Mouse (Mus musculus): Measurements from ENCODE around the gene Cachd1.

Cachd1 gene

DNA sequence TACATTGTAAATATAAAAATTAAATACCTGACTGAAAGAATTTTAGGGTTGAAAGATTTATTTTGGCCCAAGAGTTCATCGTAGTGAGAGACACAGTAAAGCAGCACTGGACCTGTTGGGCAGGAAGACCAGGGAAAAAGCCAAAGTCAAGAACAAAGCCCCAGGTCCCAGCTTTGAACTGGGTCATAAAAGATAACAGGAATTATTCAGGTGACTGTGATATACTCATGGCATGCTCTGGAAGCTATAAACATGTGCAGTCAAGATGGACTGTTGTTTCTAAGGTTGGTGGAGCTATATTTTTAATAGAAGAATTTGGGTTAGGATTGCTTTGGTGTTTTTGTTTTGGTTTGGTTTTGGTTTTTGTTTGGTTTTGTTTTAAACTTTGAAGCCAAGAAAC is 148.7 kb downstream of the Cachd1 start:
- no peak for DNase-seq

DNA sequence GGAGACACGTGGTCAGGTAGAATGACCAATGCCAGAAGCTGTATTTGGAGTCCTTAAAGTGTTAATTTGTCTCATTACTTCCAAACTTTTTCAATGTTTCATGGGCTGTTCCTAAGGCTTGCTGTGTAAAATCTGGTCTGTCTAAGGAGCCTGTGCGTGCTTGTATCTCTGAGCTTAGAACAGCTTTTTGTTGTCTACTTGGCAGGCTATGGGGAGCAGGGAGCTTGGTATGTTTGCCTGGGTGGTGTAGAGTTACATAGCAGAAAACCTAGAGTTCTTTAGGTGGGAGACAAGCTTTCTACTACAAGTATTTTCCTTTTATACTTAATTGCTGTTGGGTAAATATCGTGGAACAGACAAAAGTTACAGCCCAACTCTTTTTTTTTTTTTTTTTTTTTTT is 150.1 kb downstream of the Cachd1 start:
- no peak for DNase-seq

DNA sequence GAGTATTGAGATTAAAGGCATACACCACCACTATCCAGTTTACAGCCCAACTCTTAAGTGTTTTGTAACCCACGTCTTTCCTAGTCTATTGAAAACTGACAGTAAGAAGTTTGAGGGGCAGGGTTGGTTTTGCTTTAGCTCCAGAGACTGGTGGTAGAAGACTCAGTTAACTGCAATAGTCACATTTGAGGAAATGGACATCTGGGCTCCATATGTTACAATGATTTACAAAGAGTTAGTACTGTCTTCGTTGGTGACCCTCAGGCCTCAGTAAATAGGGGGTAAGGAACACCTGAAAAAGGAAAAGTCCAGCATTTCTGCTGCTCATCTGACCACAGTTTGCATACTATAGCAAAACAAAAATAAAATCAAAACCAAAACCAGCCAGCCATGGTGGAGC is 150.6 kb downstream of the Cachd1 start:
- DNase-seq, result no peak

DNA sequence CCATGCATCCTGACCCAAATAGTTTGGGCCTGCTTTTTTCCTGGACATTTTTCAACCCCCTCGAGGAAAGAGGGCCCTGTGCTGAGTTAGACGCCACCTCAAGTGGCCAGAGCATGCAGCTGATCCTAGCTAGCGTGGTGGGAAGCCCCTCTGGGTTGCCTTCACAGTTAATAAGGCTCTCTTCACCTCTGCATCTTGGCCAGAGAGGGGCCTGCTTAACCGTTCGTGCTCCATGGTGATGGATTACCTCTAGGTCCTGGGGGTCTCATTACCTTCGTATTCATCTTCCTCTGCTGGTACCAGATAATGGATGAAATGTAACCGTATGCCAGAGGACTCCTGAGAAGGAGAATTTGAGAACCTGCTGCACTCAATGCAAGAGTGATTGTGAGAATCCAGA is 167.2 kb downstream of the Cachd1 start:
- DNase-seq, result no peak

DNA sequence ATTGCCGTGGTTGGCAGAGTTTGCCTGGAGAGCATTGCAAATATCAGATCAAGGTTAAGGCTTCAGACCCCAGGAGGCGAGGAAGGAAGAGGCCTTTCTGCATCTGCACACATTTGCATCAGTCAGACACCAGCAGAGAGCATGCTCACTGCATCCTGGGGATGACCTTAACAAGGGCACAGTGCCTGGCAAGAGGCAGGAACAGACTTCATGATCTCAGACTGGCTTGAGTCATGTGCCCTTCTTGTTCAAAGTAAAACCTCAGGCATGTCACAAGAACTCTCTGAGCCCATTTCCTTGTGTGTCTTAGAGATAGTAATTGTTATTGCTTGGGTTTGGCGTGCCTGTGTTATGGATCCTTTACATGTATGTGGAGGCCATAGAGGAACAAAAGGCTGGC is 167.8 kb downstream of the Cachd1 start:
- no peak for DNase-seq

DNA sequence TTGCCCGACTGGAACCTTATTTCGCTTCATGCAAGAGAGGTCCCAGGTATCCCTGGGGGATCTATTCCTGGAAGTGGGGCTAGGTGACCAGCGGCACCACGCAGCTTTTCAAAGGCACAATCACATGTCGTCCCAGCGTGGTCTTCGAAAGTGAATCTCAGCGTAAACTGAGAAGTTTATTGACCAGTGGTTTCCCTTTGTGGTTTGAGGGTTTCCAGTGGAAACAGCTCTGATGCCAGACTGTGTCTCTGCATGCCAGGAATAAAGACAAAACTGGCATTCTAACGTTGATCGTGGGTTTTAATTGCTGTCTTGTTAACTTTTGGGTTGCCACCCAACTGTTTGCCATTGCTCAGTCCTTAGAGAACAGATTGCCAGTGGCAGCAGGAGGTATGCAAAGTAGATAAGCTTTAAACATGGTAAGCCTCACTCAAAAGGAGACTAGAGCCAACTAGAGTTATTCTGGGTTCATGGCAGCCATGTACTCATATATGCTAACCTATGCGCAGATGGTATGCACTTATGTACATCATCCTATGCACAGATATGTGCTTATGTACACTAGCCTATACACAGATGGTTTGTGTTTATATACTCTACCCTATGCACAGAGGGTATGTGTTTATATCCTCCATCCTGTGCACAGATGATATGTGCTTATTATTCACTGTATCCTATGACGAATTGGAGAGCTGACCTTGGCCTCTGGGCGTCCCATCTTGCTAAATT is 168.9 kb downstream of the Cachd1 start:
- DNase-seq, result no peak

DNA sequence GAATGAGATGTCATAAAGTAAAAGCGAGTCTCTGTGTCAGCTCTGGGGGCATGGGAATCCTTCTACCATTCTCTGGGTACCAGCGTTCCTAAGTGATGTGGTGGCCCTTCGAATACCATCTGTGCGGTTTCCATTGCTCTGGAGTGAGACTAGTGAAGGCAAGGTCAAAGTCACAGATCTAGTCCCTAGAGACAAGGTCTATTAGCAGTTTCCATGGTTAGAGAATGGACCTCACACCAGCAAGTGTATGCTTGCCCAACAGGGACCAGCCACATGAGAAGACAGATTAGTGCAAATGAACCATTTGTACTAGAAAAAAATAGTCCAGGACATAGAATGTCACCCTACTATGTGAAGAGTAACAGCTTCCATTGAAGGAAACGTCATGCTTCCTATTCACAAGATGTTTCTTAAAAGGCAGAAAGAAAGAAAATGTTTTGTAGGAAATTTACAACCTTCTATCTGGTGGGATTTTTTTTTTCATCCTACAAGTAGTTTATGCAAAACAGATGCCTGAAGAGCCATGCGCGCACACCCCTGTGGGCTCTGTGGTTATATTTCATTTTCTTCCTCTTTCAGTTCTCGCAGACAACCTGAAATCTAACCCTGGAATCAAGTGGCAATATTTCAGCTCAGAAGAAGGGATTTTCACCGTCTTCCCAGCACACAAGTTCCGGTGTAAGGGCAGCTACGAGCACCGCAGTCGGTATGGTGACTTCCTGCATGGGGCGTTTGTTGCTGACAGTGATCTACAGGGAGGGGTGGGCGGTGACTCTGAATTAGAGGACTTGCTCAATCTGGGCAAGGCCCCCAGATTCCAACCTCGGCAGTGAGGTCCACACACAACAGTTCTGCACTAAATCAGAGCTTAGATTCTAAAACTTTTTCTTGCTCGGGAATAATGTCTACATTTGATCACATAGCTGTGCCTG is 172.3 kb downstream of the Cachd1 start:
- no peak for DNase-seq

DNA sequence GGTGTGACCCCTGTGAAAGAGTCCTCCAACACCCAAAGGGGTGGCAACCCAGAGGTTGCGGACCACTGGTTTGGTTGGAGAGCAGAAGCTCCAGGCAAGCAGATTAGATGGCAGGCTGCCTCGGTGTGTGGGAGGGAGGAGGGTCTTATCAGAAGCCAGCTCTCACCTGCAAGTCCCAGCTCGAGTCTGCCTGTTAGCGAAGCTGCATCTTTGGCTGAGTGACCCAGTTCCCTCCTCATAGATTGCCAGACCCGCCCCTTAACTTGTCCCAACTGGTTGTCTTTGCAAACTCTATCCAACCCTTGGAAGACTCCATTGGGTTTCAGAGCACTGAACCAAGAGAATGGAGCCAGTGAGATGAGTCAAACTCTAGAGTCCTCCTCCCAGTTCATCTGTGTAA is 173.8 kb downstream of the Cachd1 start:
- DNase-seq, result no peak

DNA sequence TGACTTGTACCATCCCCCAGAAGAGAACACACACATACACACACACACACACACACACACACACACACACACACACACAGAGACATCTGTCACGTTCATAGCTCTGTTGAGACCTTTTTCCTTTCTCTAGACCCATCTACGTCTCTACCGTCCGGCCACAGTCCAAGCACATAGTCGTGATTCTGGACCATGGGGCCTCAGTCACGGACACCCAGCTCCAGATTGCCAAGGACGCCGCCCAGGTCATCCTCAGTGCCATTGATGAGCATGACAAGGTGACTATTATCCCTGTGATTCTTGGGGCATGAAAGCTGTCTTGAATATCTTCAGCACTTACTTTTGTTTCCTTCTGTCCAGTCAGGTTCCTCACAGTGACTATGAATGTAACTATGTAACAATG is 175.4 kb downstream of the Cachd1 start:
- DNase-seq, result no peak

DNA sequence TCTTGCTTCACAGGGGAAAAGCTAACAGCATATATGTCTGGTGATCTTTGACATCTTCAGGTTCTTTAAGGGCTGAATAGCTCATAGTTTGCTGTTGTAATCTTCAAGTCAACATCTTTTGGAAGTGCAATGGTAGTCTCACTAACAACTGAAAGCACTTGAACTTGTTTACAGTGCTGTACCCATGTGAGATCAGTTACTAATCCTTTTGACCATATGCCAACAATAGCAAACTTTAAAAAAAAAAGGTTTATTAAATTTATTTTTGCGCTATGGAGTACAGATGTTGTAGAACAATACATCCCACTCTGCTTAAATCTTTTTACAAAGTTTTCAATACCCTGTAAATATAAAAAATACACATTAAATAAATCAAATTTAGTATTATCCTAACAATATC is 186.9 kb downstream of the Cachd1 start:
- no peak for DNase-seq

DNA sequence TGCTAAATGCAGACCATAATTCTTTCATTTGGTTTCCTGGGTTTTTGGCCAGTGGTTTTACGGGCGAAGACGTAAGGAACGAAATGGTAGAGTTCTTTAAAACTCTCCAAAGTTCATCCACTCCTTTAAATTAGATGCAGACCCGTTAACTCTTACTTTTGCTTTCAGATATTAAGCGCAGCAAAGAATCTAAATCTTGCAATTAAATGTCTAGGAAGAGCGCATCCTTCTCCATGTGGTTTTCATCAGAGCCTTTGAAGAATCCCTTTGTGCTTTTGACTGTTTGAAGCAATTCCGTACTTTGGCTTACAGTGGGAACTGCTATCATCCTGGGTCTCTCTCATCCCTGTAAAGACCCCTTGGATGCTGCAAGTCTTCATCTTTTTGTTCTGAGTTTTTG is 187.3 kb downstream of the Cachd1 start:
- DNase-seq, result no peak

DNA sequence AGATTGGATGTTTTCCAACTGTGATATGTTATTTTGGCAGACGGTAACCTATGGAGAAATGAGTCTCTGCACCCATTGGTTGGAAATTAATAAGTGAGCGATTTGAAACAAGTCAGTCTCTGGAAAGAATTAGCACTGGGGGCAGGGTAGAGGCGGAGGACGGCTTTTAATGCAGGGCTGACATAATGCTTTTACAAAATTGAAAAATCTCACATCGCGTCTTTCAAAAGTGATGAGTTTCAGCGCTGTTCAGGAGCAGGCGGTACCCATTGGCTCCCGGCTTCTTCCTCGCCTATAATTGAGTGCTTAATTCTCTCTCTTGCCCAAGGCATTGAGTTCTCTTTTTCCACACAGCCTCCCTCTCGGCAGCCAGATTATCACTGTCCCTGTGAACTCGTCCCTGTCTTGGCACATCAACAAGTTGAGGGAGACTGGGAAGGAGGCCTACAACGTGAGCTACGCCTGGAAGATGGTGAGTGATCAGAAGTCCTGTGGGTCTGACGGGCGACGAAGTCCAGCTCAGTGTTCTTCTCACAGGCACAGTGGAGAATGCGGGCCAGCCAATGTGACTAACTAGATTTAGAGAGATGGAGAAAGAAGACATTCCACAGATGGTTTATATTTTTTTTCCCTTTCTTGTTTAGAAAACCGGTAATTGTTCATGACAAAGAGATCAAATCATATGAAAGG is 191.4 kb downstream of the Cachd1 start:
- DNase-seq, result peak in 1 of 2 experiments; percentile 23

DNA sequence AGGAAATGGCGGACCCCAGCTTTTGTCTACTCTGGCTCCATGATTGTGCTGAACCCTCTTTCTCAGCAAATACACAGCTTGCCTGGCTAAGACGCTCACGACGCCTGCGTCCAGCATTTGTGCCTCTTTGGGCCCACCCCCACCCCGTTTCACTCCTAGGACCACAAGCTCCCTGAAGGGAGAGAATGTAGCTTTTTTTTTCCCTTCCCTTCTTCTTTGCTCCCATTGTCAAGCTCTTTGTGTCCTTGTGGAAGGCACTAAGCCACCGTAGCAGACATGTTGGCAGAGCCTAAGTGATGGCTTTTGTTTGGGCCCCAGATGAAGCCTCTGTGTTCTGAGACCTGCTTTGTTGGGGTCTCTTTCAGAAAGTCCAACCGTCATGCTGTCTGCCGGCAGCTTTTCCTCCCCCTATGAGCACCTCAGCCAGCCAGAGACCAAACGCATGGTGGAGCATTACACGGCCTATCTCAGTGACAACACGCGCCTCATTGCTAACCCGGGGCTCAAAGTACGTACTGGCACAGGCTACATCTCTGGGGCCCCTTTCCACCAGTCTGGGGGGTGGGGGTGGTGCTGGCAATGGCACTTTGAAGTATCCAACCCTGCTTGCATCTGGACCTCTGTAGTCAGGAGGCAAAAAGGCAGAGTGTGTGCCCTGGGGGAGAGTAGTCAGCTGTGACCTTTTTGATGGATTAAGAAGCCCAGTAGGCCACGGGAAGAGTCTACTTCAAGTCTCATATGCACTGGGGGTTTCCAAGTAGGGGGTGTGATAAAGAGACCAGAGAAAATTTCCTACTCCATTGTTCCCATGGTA is 197.4 kb downstream of the Cachd1 start:
- DNase-seq, result no peak

DNA sequence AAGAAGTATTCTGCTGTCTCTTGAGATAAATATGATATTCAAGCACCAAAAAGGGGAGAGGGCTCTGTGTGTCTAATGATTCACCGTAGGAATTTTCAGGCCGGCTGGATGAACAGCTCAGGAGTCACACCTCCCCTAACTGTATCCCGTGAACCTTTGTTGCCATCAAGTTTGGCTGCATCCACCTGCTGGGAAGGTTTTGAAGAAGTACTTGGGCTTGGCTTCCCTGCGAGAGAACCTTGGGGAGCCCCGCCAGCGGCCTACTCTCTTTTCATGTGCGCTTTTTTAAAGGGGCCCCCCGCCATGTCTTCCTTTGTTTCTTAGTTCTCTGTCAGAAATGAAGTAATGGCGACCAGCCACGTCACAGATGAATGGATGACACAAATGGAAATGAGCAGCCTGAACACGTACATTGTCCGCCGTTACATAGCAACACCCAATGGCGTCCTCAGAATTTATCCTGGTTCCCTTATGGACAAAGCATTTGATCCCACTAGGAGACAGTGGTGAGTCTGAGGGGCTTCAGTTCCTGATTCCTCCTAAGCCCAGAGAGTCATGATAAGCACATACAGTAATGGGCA is 198.1 kb downstream of the Cachd1 start:
- DNase-seq, result no peak

DNA sequence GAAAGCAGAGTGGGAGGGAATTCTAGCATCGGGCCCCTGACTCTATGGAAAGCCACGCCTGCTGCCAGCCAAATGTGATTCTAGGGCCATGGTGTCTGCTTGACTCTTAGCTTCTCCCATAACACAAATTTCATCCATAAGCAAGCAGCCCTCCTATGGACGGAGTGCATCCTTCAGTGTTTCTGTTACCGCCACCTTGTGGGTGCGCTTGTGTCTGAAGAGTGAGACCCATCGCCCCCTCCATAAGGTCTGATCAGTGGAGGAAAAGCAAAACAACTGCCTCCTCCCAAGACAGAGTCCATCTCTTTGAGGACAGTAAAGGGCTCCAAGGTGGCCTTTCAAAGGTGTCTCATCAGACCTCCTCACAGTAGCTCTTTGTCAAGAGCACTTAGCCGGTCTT is 201.0 kb downstream of the Cachd1 start:
- DNase-seq, result no peak

DNA sequence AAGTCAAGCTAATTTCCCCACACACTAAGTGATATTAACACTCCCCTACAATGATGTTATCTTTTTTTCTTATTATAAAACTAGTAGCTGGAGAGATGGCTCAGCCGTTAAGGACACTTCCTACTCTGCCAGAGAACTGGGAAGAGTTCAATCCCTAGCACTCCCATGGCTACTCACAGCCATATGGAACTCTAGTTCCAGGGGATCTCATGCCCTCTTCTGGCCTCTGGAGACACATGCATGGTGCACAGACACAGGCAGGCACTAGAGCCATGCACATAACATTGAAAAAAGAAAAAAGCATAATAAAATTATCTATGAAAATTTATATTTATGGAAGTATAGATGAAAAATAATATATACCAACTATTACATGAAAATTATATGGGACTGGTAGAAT is 210.7 kb downstream of the Cachd1 start:
- DNase-seq, result no peak

DNA sequence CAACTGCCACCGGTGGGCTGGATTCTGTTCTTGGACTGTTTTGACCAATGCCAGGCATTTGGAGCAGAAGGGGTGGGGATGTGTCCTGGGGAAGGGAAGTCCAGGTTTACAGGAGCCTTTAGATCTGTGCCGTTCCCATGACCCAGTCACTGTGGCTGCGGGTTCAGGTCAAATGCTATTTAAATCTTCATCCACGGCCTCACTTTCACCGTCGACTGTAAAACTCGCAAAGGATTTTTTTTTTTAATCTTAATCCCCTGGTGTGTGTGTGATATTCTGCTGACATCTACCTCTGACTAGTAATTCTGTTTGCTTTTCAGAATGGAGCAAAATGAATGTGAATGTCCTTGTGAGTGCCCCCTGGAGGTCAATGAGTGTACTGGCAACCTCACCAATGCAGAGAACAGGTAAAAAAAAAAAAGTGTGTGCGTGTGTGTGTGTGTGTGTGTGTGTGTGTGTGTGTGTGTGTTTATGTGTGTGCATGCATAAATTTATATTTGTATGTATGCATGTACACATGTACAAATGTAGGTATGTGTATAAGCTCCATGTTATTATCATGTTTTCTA is 211.8 kb downstream of the Cachd1 start:
- DNase-seq, result peak; percentile 56 to 62

DNA sequence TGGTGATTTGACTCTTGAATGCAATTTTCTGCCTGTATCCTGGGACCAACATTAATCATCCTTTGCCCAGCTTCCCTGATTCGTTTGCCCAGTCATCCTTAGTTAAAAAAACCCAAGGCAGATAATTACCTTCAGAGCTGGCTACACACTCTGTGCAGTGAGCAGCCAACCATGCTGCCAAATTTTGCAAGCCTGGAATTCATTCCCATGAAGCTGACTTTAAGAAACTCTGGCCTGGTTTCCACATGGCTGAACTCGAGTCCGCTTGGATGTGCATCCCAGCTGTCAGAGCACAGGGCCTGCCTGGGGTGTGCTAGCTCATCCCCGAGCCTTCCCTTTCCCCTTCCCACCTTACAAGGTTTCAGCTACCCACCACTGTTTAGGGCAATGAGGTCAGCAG is 214.5 kb downstream of the Cachd1 start:
- DNase-seq, result peak; percentile 55 to 58

DNA sequence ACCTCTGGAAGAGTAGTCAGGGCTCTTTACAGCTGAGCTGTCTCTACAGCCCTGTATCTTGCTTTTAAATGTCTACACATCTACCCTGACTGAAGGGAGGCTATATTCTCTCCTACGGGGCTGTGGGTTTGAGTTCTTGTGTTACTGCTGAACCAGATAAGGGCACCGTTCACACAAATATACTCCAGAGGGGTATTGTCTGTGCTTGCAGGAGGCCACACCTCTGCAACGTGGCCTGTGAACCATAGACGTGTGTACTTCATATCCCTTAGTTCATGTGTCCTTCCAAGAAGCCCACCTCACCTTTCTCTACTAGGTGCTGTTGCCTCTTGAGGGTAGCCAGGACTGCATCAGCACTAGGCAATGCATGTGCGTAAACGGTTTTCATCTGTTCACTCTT is 215.6 kb downstream of the Cachd1 start:
- DNase-seq, result no peak

DNA sequence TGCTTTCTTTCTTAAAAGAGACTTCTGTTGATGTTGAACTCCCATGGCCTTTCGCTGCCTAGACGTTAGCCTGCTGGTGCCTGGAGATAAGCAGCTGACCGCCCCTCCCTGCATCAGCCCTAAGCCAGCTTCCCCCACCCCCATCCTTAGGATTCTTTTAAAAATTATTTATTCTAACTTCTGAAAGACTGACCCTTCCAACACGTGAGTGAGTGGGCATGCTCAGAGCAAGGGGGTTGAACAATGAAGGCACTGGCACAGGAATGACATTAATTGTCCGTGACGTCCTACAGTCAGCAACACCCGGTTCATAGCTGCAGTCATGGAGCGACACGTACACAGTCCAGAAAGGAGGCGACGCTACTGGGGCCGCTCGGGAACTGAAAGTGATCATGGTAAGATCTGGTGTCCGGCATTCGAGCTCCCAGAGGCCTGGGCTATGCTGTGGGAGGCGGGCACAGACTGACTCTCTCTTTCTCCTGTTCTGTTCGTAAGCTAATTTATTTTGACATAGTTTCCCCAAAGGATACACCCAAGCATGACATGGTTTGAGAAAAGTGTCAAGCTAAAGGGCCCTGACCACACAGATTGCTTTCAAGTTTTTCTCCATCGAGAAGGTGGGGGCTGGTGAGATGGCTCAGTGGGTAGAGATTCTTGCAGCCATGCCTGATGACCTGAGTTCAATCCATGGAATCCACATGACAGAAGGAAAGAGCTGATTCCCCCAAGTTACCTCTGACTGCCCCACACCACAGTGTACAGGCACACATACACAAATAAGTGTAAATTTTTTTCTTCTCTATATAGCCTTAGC is 218.2 kb downstream of the Cachd1 start:
- no peak for DNase-seq

DNA sequence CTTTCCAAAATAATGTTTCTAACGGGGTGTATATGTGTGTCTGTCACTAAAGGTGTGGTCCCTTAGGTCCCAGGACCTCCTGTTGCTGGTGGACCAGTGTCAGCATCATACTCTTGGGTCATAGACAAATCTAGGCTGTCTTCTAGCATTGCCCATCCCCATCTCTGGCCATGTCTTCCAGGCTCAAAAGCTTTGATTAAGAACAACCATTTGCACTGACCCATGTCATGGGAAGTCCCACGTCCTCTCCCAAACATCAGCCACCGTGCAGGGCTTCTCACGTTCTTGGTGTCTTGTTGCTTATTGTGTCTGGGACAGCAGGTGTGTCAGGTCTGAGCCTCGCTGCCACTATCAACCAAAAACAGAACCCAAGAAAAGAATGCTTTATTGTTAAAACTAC is 219.1 kb downstream of the Cachd1 start:
- no peak for DNase-seq

Measured in cerebellum, postnatal 14 days (tissue).